Mouse (Mus musculus) heart, adult 2 months (tissue): ENCODE results near the gene Snd1. TPM values are rescaled to one million over a fixed set of nuclear protein-coding genes. Genes with fewer than 3 reads are reported as not detected.

Experiments
- DNase-seq, 2 experiments: peaks; one replicate each; pipeline ENCODE4 v3.0.0; 2021
- H3K27ac ChIP-seq: fragments of 200-600 bp; 2 replicates; pipeline ENCODE4 v1.8.1; 2022
- H3K27me3 ChIP-seq: fragments of 200-500 bp; 2 replicates; pipeline ENCODE4 v1.6.1; 2012; ENCODE audit warnings: mild to moderate bottlenecking, low read length, inconsistent platforms, mixed read lengths; ENCODE audit not compliant: control insufficient read depth, insufficient read depth
- H3K36me3 ChIP-seq: fragments of 200-500 bp; 2 replicates; pipeline ENCODE4 v1.6.1; 2012; ENCODE audit warnings: low read length, inconsistent platforms; ENCODE audit not compliant: control insufficient read depth, insufficient read depth
- H3K4me1 ChIP-seq: fragments of 200-500 bp; 2 replicates; pipeline ENCODE4 v1.6.1; 2011; ENCODE audit warnings: low read length; ENCODE audit not compliant: control insufficient read depth, insufficient read depth
- H3K4me3 ChIP-seq: fragments of 200-600 bp; 2 replicates; pipeline ENCODE4 v1.8.1; 2022
- H3K79me2 ChIP-seq: fragments of 200-500 bp; replicated peaks from 2 replicates; pipeline ENCODE4 v1.6.1; 2012; ENCODE audit warnings: mild to moderate bottlenecking, inconsistent platforms, low read length, moderate library complexity, mixed read lengths; ENCODE audit not compliant: control insufficient read depth, insufficient read depth
- H3K9ac ChIP-seq: fragments of 200-500 bp; 2 replicates; pipeline ENCODE4 v1.6.1; 2012; ENCODE audit warnings: low read depth, mild to moderate bottlenecking, control low read depth, inconsistent platforms, low read length, mixed read lengths
- CTCF ChIP-seq: fragments of 200-600 bp; IDR thresholded peaks from 2 replicates; pipeline ENCODE4 v1.8.1; 2022; ENCODE audit warnings: antibody characterized with exemption, mild to moderate bottlenecking, moderate library complexity
- EP300 ChIP-seq: fragments of 200-500 bp; IDR thresholded peaks from 2 replicates; pipeline ENCODE4 v1.6.1; 2011; ENCODE audit warnings: low read depth, low read length, control low read depth; ENCODE audit not compliant: insufficient read depth
- POLR2A ChIP-seq: fragments of 200-500 bp; IDR thresholded peaks from 2 replicates; pipeline ENCODE4 v1.6.1; 2011; ENCODE audit warnings: mild to moderate bottlenecking, low read depth, low read length, control low read depth; ENCODE audit not compliant: insufficient read depth
- WGBS: fragments of 180-500 bp; shearing (Covaris S2); methylation state at CpG from one replicate; pipeline ENCODE4 v1.1.7; 2018; 5-methylcytosine and 5-hydroxymethylcytosine counted together
- intact Hi-C: fragments of 180-260 bp; cut with DNase I; formaldehyde crosslinking; loops from one replicate; pipeline ENCODE4 v1.15.1; 2025
- polyA plus RNA-seq: library from polyadenylated mRNA; depleted of rRNA; stranded (reverse); fragments of >200 nt; gene quantifications from 2 replicates; pipeline ENCODE4 v1.2.3, GENCODE M21; 2012
- total RNA-seq, 2 experiments: library from RNA; stranded (reverse); gene quantifications; 2 replicates each; pipeline ENCODE4 v1.2.3; 2021

Snd1 gene
- total and polyA plus RNA-seq, 3 experiments: 39.9 to 74.1 (median 62.4) TPM

DNA sequence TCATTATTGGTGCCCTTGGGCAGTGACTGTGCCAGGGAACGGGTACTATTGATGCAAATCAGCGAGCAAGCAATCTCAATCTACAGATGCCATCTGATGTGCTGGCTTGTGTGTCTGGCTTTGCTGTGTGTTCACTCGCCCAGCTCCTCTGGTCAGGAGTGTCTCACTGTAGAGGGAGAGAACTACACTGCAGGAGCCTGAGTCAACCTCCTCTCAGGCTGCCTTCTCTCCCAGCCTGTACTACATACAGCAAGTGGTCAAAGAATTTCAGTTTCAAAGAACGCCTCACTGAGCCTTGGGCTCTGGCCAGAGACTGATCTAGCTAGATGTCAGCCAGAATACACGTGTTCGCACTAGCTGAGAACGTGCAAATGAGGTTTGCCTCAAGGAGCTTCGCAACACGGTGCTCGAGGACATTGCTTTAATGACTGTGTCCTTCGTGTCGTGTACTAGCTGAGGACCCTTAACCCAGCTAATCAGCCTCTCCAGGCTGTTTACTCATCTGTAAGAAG lies 420.1 kb downstream of the Snd1 start:
- Histone ChIP-seq H3K4me1 (no peaks in the 10 kb centered on the region), H3K4me3 (no peak overlapping the region), H3K27ac (no peak overlapping the region), H3K36me3 (no peaks in the 10 kb centered on the region), H3K79me2 (no peaks in the 10 kb centered on the region), H3K9ac (no peak overlapping the region), H3K27me3 (no peaks in the 10 kb centered on the region)
- no peak for DNase-seq
- intact Hi-C loops: no loop called here
- 75% methylated on average over 12 of the region's 12 CpGs for WGBS
- no peak for TF ChIP-seq POLR2A
- no peak for TF ChIP-seq EP300
- TF ChIP-seq CTCF: no peak

DNA sequence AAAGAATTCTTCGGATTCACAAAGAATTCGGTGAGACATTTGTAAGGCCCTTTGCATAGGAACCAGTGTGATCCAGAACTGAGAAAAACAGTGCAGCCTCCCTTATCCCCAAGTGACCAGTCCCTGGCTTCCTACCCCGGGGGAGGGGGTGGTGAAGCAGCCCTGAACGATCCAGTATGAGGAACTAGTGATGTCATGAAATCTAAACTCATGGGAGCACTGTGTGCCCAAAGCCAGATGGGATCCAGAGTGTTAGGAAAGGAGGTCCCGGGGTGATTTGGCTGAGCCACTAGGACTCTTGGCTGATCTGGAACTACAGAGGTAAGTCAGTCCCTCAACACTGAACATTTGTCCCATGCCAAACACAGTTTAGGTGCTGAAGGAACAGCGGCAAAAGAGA lies 420.8 kb downstream of the Snd1 start:
- intact Hi-C loops: no loop called here
- Histone ChIP-seq H3K36me3 (no peaks in the 10 kb centered on the region), H3K79me2 (no peaks in the 10 kb centered on the region), H3K4me1 (no peaks in the 10 kb centered on the region), H3K9ac (no peak overlapping the region), H3K4me3 (no peak overlapping the region), H3K27ac (no peak overlapping the region), H3K27me3 (no peaks in the 10 kb centered on the region)
- peak in 1 of 2 experiments; percentile 20 for DNase-seq
- WGBS: 68% methylated on average over 6 of the region's 6 CpGs
- TF ChIP-seq POLR2A (no peak), EP300 (no peak), CTCF (no peak)

DNA sequence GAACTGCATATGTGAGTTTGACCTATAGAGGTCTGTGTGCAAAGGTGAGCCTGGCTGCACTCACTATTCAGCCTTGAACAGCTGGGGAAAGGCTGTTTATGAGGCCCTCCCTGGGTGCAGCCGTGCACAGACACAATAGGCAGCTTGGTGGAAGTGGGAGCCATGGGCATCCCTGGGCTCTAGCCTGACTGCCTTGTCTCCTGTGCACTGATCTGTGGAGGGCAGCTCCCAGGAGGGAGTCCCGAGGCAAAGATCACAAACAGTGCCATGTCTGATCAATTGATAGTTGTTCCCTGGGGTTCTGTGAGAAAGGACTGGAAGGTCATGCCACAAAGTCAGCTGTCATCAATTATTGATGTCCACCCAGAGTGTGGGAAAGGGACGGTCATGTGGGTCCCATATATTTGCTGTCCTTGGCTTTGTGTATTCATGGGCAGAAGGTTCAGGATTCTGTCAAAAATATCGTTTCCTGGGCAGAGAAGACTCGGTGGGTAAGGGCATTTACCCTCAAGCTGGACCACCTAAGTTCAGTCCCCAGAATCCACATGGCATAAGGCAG lies 421.9 kb downstream of the Snd1 start:
- H3K79me2 ChIP-seq: no peaks in the 10 kb centered on the region
- no peaks in the 10 kb centered on the region for H3K27me3 ChIP-seq
- no peak overlapping the region for H3K27ac ChIP-seq
- intact Hi-C loops: no loop called here
- DNase-seq: no peak
- no peaks in the 10 kb centered on the region for H3K36me3 ChIP-seq
- WGBS: 83% methylated on average over 5 of the region's 5 CpGs
- TF ChIP-seq CTCF (no peak), POLR2A (no peak), EP300 (no peak)
- H3K4me1 ChIP-seq: no peaks in the 10 kb centered on the region
- no peak overlapping the region for H3K4me3 ChIP-seq
- H3K9ac ChIP-seq: no peak overlapping the region

DNA sequence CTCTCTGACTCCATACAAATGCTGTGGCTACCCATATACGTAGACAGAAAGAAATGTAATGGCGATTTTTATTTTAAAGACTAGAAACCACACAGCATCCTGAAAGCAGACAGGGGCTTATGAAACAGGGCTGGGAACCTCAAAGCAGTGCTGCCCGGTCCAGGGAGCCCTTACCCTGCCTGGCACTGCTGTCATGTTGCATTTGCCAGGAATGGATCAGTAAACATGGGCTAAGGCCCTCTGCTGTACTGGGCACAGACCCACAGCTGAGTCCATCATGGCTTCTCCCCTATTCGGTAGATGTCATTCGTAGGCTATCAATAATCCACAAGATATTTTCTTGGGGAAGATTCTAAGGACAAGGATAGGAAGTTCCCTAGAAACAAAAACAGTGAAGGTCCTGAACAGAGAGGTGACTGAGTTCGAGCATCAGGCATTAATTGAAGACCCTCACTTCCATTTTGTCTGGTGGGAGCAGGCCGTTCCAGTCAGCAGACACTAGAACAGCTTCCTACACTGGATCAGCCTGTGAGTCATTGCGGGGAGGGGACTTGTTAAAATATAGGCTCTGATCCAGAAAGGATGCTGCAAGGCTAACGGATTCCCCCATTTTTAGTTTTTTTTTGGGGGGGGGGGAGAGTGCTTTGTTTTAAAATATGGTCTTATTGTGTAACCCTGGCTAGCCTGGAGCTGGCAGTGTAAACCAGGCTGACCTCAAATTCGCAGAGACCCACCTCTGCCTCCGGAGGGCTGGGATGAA lies 422.6 kb downstream of the Snd1 start:
- intact Hi-C loops: no loop called here
- no peak overlapping the region for H3K9ac ChIP-seq
- H3K36me3 ChIP-seq: no peaks in the 10 kb centered on the region
- no peak for TF ChIP-seq POLR2A
- TF ChIP-seq EP300: no peak
- TF ChIP-seq CTCF: no peak
- DNase-seq: no peak
- no peaks in the 10 kb centered on the region for H3K4me1 ChIP-seq
- H3K79me2 ChIP-seq: no peaks in the 10 kb centered on the region
- H3K4me3 ChIP-seq: no peak overlapping the region
- 55% methylated on average over 11 of the region's 11 CpGs for WGBS
- no peak overlapping the region for H3K27ac ChIP-seq
- H3K27me3 ChIP-seq: no peaks in the 10 kb centered on the region

DNA sequence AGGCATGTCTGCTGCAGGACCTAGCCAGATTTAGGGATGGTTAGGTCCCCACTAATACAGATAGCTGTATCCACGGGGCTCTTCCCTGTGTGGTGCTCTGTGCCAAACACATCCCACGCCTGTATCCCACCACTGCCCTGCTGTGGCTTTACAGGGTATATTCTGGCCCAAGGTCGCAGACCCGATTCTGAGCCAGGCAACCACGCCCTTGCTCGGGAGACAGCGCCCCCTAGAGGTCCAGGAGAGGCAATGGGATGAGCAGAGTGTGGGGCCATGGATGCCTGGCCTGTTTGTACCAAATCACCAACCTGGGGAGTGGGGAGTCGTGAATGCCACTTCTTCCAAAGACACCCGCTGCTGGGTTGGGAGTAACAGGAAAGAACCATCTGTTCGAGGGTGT lies 423.9 kb downstream of the Snd1 start:
- Histone ChIP-seq H3K9ac (no peak overlapping the region), H3K36me3 (no peaks in the 10 kb centered on the region), H3K27me3 (no peaks in the 10 kb centered on the region), H3K4me1 (no peaks in the 10 kb centered on the region), H3K4me3 (no peak overlapping the region), H3K79me2 (no peaks in the 10 kb centered on the region), H3K27ac (no peak overlapping the region)
- intact Hi-C loops: no loop called here
- DNase-seq: peak; percentile 33 to 57
- TF ChIP-seq EP300 (no peak), CTCF (peak; percentile 76)
- WGBS: 18% methylated on average over 10 of the region's 10 CpGs

DNA sequence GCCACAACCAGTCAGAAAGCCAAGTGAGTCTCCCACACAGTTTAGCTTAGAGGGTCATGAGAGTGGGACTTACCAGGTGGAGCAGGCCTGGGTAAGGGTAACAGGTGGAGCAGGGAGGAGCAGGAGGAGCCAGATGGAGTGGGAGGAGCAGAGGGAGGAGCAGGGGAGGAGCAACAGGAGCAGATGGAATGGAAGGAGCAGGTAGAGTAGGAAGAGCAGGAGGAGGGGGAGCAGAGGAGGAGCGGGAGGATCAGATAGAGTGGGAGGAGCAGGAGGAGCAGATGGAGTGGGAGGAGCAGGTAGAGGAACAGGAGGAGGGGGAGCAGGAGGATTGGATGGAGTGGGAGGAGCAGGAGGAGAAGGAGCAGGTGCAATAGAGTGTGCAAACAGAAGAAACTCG lies 427.6 kb downstream of the Snd1 start:
- Histone ChIP-seq H3K4me1 (no peaks in the 10 kb centered on the region), H3K27ac (no peak overlapping the region), H3K79me2 (no peaks in the 10 kb centered on the region), H3K9ac (no peak overlapping the region), H3K36me3 (no peaks in the 10 kb centered on the region), H3K4me3 (no peak overlapping the region), H3K27me3 (no peaks in the 10 kb centered on the region)
- no peak for TF ChIP-seq POLR2A
- TF ChIP-seq EP300: no peak
- TF ChIP-seq CTCF: no peak
- no peak for DNase-seq
- intact Hi-C loops: loop anchor here (10.0 kb wide), 1 partner anchor 368 kb away; no protein-coding TSS in a partner anchor
- 58% methylated on average over 2 of the region's 2 CpGs for WGBS
